Mouse (Mus musculus): ENCODE data around the gene Gm21209. TPM values are rescaled to one million over a fixed set of nuclear protein-coding genes. Genes with fewer than 3 reads are reported as not detected.
"Not testable (repeated sequence)": the region's sequence is repeated elsewhere in the genome, so short reads cannot be mapped to it uniquely, and the experiment has no call there.

Gene Gm21209
- polyA plus RNA-seq (2014; fragmentation: Nextera tagmentation; extraction: Ambion mirVana), result not detected in 2 replicates

GRCm38 (mm10) chrY:49570856-49571255 is at the start of gene Gm21209:
Gm21209 (plus strand) TSS chrY:49571156.
- DNase-seq (ENCODE audit: low spot score); H3K9ac ChIP-seq (ENCODE audit: low read length); H3K9me3 ChIP-seq (ENCODE audit: control insufficient read depth, low read length); H3K27me3 ChIP-seq (ENCODE audit: control insufficient read depth, insufficient read depth, low read length); H3K36me3 ChIP-seq (ENCODE audit: control insufficient read depth, insufficient read depth, low read length); H3K4me3 ChIP-seq (ENCODE audit: low read depth, low read length); H3K4me1 ChIP-seq (ENCODE audit: control insufficient read depth, insufficient read depth, low read length); ATAC-seq (ENCODE audit: insufficient read depth, low FRiP score, low TSS enrichment); H3K27ac ChIP-seq (ENCODE audit: low read depth, low read length); H3K4me2 ChIP-seq (ENCODE audit: low read depth): not testable (repeated sequence)
- no CpG with 5 or more reads among the region's 6 CpGs for WGBS

Data from neural tube, embryonic 11.5 days (tissue).